Mouse (Mus musculus) T-helper 17 cell (primary cell): Measurements from ENCODE around the gene 1700001C02Rik.

Experiments used
- in situ Hi-C, 2 experiments: fragments of 300-600 bp; cut with MboI, MseI; formaldehyde crosslinking; loops; 1 replicate in 1 of 2; 2 replicates in 1 of 2; pipeline ENCODE4 v1.15.1; 2025; ENCODE audit warnings: high pct_unique_total_duplicates in 2 of 2

1700001C02Rik gene

GRCm38 (mm10) chr5:30493723-30494122, 27.9 kb downstream of the 1700001C02Rik start:
- in situ Hi-C loops, result no loop called here

GRCm38 (mm10) chr5:30494606-30495005, 28.8 kb downstream of the 1700001C02Rik start:
- in situ Hi-C loops, result loop anchor here in 1 of 2 experiments (5.0 kb wide), 1 partner anchor 687 kb away; no protein-coding TSS in a partner anchor

- in situ Hi-C loops, result loop anchor here in 1 of 2 experiments (5.0 kb wide), 1 partner anchor 688 kb away; no protein-coding TSS in a partner anchor
These were observed 29.4 kb downstream of the 1700001C02Rik start for GRCm38 (mm10) chr5:30495288-30495687.

DNA sequence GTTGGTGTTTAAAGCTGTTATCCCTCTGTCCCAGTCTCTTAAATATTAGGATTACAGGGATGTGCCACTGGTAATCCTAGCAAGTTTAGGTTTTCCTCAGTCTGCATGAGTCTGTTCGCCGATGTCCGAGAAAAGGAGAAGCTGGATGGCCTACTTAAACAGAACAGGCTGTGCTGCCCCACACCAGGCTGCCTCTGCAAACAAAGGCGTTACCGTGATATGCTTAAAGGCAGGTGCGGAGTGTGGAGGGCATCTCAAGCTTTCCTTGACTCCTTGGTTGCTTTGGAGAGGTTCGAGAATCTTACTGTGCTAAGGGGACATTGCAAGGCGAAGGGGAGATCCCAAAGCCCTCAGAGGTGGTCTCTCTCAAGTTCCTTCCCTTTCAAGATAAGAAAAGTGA, 31.0 kb downstream of the 1700001C02Rik start:
- in situ Hi-C loops, result loop anchor here in 1 of 2 experiments (5.0 kb wide), 1 partner anchor 690 kb away; no protein-coding TSS in a partner anchor

DNA sequence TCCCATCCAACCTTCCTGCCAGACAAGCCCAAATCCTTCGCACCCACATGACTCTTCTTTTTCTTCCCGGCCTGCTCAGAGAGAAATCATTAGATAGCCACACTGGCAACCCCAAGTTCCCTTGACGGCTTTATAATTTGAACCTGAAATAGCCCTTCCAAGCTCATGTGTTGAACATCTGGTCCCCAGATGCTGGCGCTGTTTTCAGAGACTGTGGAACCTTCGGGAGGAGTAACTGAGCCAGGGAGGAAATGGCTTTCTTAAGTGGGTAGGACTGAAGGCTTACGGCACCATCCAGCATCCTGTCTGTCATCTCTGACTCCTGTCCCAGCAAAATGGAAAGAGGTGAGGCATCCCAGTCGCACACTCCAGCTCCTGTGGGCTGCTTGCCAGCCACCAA, 31.5 kb downstream of the 1700001C02Rik start:
- in situ Hi-C loops, result loop anchor here in 1 of 2 experiments (5.0 kb wide), 1 partner anchor 690 kb away; no protein-coding TSS in a partner anchor

DNA sequence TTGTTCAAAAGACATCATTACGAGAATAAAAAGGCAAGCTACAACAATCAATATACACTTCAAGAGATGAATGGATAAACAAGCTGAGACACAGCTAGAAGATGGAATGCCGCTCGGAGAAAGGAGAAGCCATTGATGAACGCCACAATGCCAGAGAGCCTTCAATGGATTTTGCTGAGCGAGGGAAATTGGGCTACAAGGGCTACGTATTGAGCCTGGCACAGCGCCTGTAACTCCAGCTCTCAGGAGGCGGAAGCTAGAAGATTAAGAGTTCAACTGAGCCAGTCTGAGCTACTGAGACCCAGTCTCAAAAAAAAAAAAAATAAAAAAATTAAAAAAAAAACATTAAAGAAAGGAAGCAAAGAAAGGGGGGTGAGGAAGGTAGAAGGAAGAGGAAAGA, 47.3 kb downstream of the 1700001C02Rik start:
- in situ Hi-C loops, result loop anchor here in 1 of 2 experiments (5.0 kb wide), 1 partner anchor 124 kb away; no protein-coding TSS in a partner anchor

DNA sequence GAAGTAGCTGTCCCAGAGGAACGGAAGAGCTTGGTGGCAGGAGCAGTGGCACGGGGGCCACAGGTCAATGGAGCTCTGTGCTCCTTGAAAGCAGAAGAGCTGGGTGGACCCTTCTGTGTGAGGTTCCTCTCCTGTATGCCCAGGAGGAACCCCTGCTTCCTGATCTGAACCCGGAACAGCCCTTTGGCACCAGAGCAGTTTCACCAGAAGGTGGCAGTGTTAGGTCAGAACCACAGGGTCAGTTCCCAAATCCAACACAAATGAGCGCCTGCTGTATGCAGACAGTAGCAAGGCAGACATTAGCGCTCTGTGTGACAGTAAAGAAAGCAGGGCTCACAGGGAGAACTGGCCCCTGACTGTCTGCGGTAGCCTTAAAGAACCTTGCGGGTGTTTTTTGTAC, 50.5 kb downstream of the 1700001C02Rik start:
- in situ Hi-C loops, result loop anchor here (5.0 kb wide), 2 partner anchors 121 to 166 kb away; no protein-coding TSS in a partner anchor

DNA sequence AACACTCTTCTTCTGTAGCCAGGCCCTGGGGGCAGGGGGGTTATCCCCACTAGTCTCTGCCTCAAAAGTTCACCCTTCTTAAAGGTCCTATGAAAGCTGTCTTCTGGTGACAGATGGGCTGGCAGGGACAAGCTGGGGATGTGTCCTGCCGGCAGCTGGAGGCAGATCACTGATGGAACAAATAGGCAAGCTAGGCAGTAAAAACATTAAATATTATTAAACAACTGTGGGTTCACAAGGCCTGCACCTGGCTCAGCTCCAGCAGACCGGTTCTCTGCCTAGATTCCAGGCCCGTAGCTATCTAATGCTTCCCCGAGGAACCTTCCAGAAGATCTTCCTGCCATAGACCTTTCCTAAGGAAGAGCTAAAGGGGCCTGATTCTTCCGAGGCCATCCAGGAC, 52.3 kb downstream of the 1700001C02Rik start:
- in situ Hi-C loops, result loop anchor here (5.0 kb wide), 2 partner anchors 119 to 164 kb away; no protein-coding TSS in a partner anchor

GRCm38 (mm10) chr5:30518547-30518946, 52.7 kb downstream of the 1700001C02Rik start:
- in situ Hi-C loops, result loop anchor here (5.0 kb wide), 2 partner anchors 119 to 164 kb away; no protein-coding TSS in a partner anchor

GRCm38 (mm10) chr5:30519494-30519893, 53.6 kb downstream of the 1700001C02Rik start:
- in situ Hi-C loops, result loop anchor here (5.0 kb wide), 2 partner anchors 118 to 163 kb away; no protein-coding TSS in a partner anchor

GRCm38 (mm10) chr5:30520214-30520732, 54.4 kb downstream of the 1700001C02Rik start:
- in situ Hi-C loops, result no loop called here

GRCm38 (mm10) chr5:30522406-30522805, 56.6 kb downstream of the 1700001C02Rik start:
- in situ Hi-C loops, result no loop called here

DNA sequence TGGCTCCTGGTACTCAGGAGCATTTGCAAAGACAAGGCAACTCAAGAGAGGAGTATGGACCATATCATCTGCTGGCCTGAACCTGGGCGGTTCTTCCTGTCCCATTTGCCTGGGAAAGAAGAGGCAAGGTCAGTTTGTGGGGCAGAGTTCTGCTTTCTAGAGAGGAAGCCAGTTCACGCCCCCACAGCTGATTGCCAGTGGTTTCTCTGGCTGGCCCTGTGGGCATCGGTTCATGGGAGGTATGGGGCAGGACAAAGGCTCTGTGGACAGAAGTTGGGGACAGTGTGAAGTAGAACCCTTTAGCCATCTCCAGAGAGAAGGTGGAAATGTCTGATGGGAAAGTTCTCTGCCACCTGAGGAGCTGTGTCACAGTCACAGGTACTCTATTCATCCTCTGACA, 57.3 kb downstream of the 1700001C02Rik start:
- in situ Hi-C loops, result no loop called here

GRCm38 (mm10) chr5:30524213-30524612, 58.4 kb downstream of the 1700001C02Rik start:
- in situ Hi-C loops, result no loop called here

DNA sequence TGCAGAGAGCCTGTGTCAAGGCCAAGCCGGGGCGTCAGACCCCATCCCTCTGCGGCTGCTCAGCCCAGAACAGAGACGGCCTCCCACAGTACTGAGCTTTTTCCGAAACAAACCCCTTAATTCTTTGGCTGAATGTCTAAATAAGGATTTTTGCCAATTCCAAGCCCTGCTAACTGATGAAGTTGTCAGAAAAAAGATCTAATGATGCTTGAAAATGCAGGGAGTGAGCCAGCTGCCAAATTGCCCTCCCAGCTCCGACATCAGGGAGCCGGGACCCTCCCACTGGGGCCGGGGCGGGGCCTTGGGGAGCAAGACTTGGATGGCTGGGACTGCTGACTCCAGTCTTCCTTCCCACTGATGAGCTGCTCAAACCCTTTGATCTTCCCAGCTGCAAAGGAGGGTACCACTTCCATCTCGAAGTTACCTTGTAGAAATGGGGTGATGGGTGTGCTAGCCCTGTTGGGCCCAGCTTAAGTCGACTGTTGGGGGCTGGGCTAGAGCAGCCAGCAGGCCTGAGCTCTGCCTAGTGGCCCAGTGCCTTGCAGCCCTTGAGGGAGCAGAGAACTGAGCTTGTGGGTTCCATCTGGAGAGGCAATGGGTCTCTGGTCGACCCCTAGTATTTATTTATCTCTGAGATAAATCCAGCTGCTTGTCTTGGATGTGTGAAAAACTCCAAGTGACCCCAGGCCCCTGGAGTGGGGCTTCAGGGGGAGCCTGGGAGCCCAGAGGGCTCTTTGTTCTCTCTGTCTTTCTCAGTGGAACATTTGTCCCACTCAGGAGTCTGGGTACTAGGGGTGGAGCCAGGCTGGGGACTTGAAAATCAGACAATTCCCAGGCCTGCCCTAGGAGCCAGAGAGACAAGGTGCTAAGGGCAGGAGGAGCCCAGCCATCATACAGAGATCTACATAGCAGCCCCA, 60.3 kb downstream of the 1700001C02Rik start:
- in situ Hi-C loops, result no loop called here

DNA sequence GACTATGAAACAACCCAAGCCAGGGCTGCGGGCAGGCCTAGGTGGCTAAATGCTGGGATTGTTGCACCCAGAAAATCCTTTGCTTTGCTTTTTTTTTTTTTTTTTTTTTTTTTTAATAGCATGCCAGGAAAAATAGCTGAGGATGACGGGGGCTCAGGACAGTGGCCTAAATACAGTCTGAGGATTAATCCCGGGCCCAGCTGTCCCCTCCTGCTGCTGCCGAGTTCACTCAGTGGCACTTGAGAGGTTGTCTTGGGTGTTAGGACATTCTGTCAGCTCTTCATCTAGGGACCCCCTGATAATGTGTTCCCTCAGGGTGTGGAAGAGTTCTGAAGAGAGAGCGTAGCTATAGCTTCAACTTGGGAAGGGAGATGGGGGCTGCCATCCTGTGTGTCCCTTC, 61.3 kb downstream of the 1700001C02Rik start:
- in situ Hi-C loops, result no loop called here

DNA sequence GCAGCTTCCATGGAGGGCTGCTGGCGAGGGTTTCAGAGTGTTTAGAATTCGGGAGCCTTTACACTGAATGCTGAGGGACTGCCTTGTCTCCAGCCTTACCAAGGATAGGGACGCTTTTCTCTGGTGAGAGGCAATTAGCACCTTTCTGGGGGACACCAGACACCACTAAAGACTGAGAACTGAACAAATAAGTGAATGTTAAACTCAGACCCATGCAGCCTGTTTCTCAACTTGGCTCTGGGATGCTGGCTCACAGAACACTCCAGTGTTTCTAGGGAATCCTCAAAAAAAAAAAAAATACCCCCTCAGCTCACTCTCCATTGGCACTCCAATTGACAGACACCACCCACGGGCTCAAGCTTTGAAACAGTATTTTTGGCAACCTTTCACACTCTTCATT, 63.1 kb downstream of the 1700001C02Rik start:
- in situ Hi-C loops, result no loop called here
